Mouse (Mus musculus) layer of hippocampus, adult 9-11 months (tissue): Measurements from ENCODE around the gene Elobl.
A peak's percentile ranks its signal among the peaks of the same experiment; 100 is the strongest.

Experiments
- DNase-seq: peaks from one replicate; pipeline ENCODE4 v3.0.0; 2022

The Elobl gene

GRCm38 (mm10) chr11:88986616-88987015 is 19.9 kb upstream of the Elobl start:
- DNase-seq, result no peak

GRCm38 (mm10) chr11:88981337-88981736 is 14.6 kb upstream of the Elobl start:
- no peak for DNase-seq

- DNase-seq, result no peak
Measured at GRCm38 (mm10) chr11:88977188-88977587, 10.5 kb upstream of the Elobl start.

GRCm38 (mm10) chr11:88976320-88976719 is 9.6 kb upstream of the Elobl start:
- DNase-seq, result no peak

- DNase-seq, result peak; percentile 94
Measured at GRCm38 (mm10) chr11:88973776-88974701, 7.3 kb upstream of the Elobl start.

GRCm38 (mm10) chr11:88970202-88970732 is 3.5 kb upstream of the Elobl start, which contains the start of gene Coil:
Gene Coil, plus strand, starts transcription at chr11:88970252.
- DNase-seq, result no peak

- DNase-seq, result no peak
Measured at GRCm38 (mm10) chr11:88958851-88959250, 7.9 kb downstream of the Elobl start.

- DNase-seq, result peak; percentile 96
Measured at GRCm38 (mm10) chr11:88955217-88955969, 11.3 kb downstream of the Elobl start, which contains the start of gene Scpep1. Gene Scpep1, minus strand, starts transcription at chr11:88955465.

- DNase-seq, result no peak
Measured at GRCm38 (mm10) chr11:88954803-88955202, 11.9 kb downstream of the Elobl start.

- DNase-seq, result no peak
Measured at GRCm38 (mm10) chr11:88953582-88953981, 13.1 kb downstream of the Elobl start.

- no peak for DNase-seq
Measured at GRCm38 (mm10) chr11:88952117-88952516, 14.6 kb downstream of the Elobl start.

- no peak for DNase-seq
Measured at GRCm38 (mm10) chr11:88951576-88951975, 15.2 kb downstream of the Elobl start.

- DNase-seq, result no peak
Measured at GRCm38 (mm10) chr11:88950640-88951250, 16.0 kb downstream of the Elobl start.

GRCm38 (mm10) chr11:88949802-88950639 is 16.7 kb downstream of the Elobl start:
- no peak for DNase-seq

- DNase-seq, result no peak
Measured at GRCm38 (mm10) chr11:88948896-88949295, 17.8 kb downstream of the Elobl start.

GRCm38 (mm10) chr11:88945971-88946585 is 20.7 kb downstream of the Elobl start:
- no peak for DNase-seq

GRCm38 (mm10) chr11:88941489-88941888 is 25.2 kb downstream of the Elobl start:
- DNase-seq, result no peak

- DNase-seq, result peak; percentile 32
Measured at GRCm38 (mm10) chr11:88939634-88940033, 27.1 kb downstream of the Elobl start.

GRCm38 (mm10) chr11:88938770-88939169 is 28.0 kb downstream of the Elobl start:
- DNase-seq, result no peak

- no peak for DNase-seq
Measured at GRCm38 (mm10) chr11:88937886-88938285, 28.8 kb downstream of the Elobl start.
